Mouse (Mus musculus) granulocyte monocyte progenitor cell, adult 5-6 weeks (primary cell): Measurements from ENCODE around the gene Ppp1r37. TPM values are rescaled to one million over a fixed set of nuclear protein-coding genes. Genes with fewer than 3 reads are reported as not detected.
A peak's percentile ranks its signal among the peaks of the same experiment; 100 is the strongest.
"Not testable (repeated sequence)": the region's sequence is repeated elsewhere in the genome, so short reads cannot be mapped to it uniquely, and the experiment has no call there.

Experiments
- ATAC-seq: replicated peaks from 2 replicates; pipeline ENCODE4 v1.8.0; 2016; ENCODE audit warnings: mild to moderate bottlenecking, moderate TSS enrichment, inconsistent platforms; ENCODE audit not compliant: poor library complexity, severe bottlenecking
- total RNA-seq, 2 experiments: library from RNA; stranded (forward) in 1 of 2; stranded (reverse) in 1 of 2; fragments of 200-712, 200-1000 nt in 1 of 2; fragments of >200 nt in 1 of 2; fragmentation: Nextera tagmentation in 1 of 2; gene quantifications; 2 replicates each; pipeline ENCODE4 v1.2.3; 2014 to 2017

Gene Ppp1r37
- 29.7 and 32.3 TPM in 2 replicates for total RNA-seq (2014; fragmentation: Nextera tagmentation)
- 11.9 and 17.8 TPM in 2 replicates for total RNA-seq (2017)

GRCm38 (mm10) chr7:19562643-19563410 lies at the start of gene Ppp1r37:
TSS of gene Ppp1r37 (minus strand) at chr7:19563076.
- ATAC-seq: no peak

GRCm38 (mm10) chr7:19610969-19611368 lies 48.1 kb upstream of the Ppp1r37 start:
- no peak for ATAC-seq

GRCm38 (mm10) chr7:19609641-19610332 lies 46.9 kb upstream of the Ppp1r37 start:
- ATAC-seq: no peak

- ATAC-seq: peak; percentile 13; the same call in 1 of the 2 replicates
These were observed 44.4 kb upstream of the Ppp1r37 start for GRCm38 (mm10) chr7:19607291-19607690.

GRCm38 (mm10) chr7:19604606-19605214 lies 41.8 kb upstream of the Ppp1r37 start:
- ATAC-seq: not testable (repeated sequence)

- ATAC-seq: peak; percentile 95
These were observed 41.2 kb upstream of the Ppp1r37 start, which contains the start of gene Clasrp for GRCm38 (mm10) chr7:19603849-19604605. TSS of gene Clasrp (minus strand) at chr7:19604486.

GRCm38 (mm10) chr7:19603055-19603454 lies 40.2 kb upstream of the Ppp1r37 start:
- no peak for ATAC-seq

- ATAC-seq: no peak
These were observed 37.7 kb upstream of the Ppp1r37 start for GRCm38 (mm10) chr7:19600562-19600961.

- no peak for ATAC-seq
These were observed 30.3 kb upstream of the Ppp1r37 start for GRCm38 (mm10) chr7:19593061-19593730.

GRCm38 (mm10) chr7:19589917-19590316 lies 27.0 kb upstream of the Ppp1r37 start:
- ATAC-seq: peak; percentile 87

GRCm38 (mm10) chr7:19589207-19589606 lies 26.3 kb upstream of the Ppp1r37 start:
- ATAC-seq: peak; percentile 50

- ATAC-seq: no peak
These were observed 23.4 kb upstream of the Ppp1r37 start for GRCm38 (mm10) chr7:19586269-19586668.

GRCm38 (mm10) chr7:19580634-19581033 lies 17.8 kb upstream of the Ppp1r37 start:
- ATAC-seq: no peak

GRCm38 (mm10) chr7:19579751-19580150 lies 16.9 kb upstream of the Ppp1r37 start:
- no peak for ATAC-seq

- ATAC-seq: no peak
These were observed 15.6 kb upstream of the Ppp1r37 start for GRCm38 (mm10) chr7:19578436-19578835.

- ATAC-seq: peak; percentile 80
These were observed 15.1 kb upstream of the Ppp1r37 start for GRCm38 (mm10) chr7:19577877-19578414.

- peak; percentile 54 for ATAC-seq
These were observed 14.4 kb upstream of the Ppp1r37 start, which contains the start of the genes Zfp296 and Gemin7 for GRCm38 (mm10) chr7:19577141-19577852. TSS of gene Zfp296 (plus strand) at chr7:19577287. TSS of gene Gemin7 (minus strand) at chr7:19577595.

GRCm38 (mm10) chr7:19575559-19575958 lies 12.7 kb upstream of the Ppp1r37 start:
- no peak for ATAC-seq

GRCm38 (mm10) chr7:19573776-19574140 lies 10.9 kb upstream of the Ppp1r37 start:
- no peak for ATAC-seq
